In the genomic region with DNA sequence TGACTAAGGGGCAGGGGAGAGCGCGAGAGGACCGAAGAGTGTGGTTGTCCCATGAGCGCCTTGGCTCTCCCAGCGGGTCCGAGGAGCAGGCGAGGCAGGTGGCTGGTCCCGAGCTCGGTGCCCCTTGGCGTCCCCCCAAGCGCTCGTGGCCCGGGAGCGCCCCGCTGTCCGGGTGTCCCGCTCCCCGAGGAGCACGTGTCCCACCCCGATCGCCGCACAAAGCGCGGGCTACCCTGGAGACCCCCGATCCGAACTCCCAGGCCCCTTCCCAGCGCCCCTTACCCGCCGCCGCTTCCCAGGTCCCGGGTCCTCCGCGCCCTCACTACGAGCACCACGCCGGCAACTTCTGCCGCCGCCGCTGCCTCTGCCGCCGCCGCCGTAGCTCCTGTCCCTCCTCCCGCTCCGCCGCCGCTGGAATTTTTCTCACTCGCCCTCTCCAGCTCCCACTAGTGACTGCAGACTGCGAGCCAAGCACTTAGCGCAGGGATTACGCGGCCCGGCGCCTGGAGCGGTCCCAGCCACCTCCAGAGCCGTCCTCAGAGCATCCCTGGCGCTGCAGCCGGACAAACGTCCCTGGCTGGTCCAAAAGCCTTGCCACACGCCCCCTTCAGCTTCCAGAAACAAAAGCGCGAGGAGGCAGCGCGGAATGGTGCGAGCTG, we compare ENCODE assay signal across 9 mouse cellular contexts. TPM values are rescaled to one million over a fixed set of nuclear protein-coding genes. Genes with fewer than 3 reads are reported as not detected.
A peak's percentile ranks its signal among the peaks of the same experiment; 100 is the strongest.
DNase-seq lines count a peak whose midpoint lies in the region; ATAC-seq and TF ChIP-seq lines count a peak whose summit lies in the region.
"Had no signal": no experiment of that assay in that cellular context is flagged by ENCODE, and none has a peak within 500 bp of the region (broad histone marks: within the 10 kb centered on the region; RNA-seq: fewer than 3 reads in every experiment).

Gene Bmpr1b, minus strand, starts transcription at position 563 of the 659 bp plus-strand sequence.

- H3K36me3 ChIP-seq in hindbrain, embryonic 15.5 days: no peaks in the 10 kb centered on the region

- H3K4me2 ChIP-seq in hindbrain, embryonic 15.5 days: peak within 1 kb of the TSS; percentile 100

- no peaks in the 10 kb centered on the region for H3K9me3 ChIP-seq in hindbrain, embryonic 15.5 days

- peak; percentile 85 for DNase-seq in ZHBTc4 (ENCODE audit: low read depth, low spot score)
- DNase-seq in gastrocnemius, adult 8-10 months (ENCODE audit: low spot score in 2 of 2): peak; percentile 36 to 54
- peak; percentile 61 to 77 for DNase-seq in left cerebral cortex, adult 18-20 months (ENCODE audit: low spot score in 2 of 2)
- DNase-seq in lung, postnatal 36 days: peak; percentile 66
- peak; percentile 79 to 85 for DNase-seq in right cerebral cortex, postnatal 10 days (ENCODE audit: low spot score in 2 of 2)

- no peaks in the 10 kb centered on the region for H3K4me1 ChIP-seq in cortical plate, adult 2 months (ENCODE audit: control insufficient read depth, insufficient read depth, low read length)
- peaks cover 12% of the 10 kb centered on the region for H3K4me1 ChIP-seq in hindbrain, embryonic 15.5 days (replicated peaks)

- peak within 1 kb of the TSS; percentile 49 for H3K4me3 ChIP-seq in cortical plate, adult 2 months (ENCODE audit: insufficient read depth, low read length)
- peak within 1 kb of the TSS; percentile 84 for H3K4me3 ChIP-seq in hindbrain, embryonic 15.5 days

- H3K9ac ChIP-seq in hindbrain, embryonic 15.5 days: peak within 1 kb of the TSS; percentile 60

- no peak within 1 kb of the TSS for H3K27ac ChIP-seq in cortical plate, adult 2 months (ENCODE audit: insufficient read depth, low read length)
- peak within 1 kb of the TSS; percentile 50 for H3K27ac ChIP-seq in hindbrain, embryonic 15.5 days (replicated peaks)

- peak; percentile 20; the same call in 1 of the 2 replicates for TF ChIP-seq CTCF in cortical plate, adult 2 months (IDR thresholded peaks at IDR 0.05; ENCODE audit: extremely low read depth, insufficient read depth, low read length)

- H3K27me3 ChIP-seq in hindbrain, embryonic 15.5 days: 0 out of 2 replicates have a peak, but pooled peaks cover 9% of the 10 kb centered on the region

- WGBS in hindbrain, embryonic 15.5 days: under 1% methylated on average over 64 of the region's 65 CpGs

- ATAC-seq in hindbrain, embryonic 15.5 days (ENCODE audit: low FRiP score, low read depth): peak; percentile 92
- ATAC-seq in erythroid progenitor cell, adult 5-6 weeks (replicated peaks; ENCODE audit: low FRiP score, poor library complexity, severe bottlenecking): no peak
- ATAC-seq: Patski had no signal

- TF ChIP-seq POLR2A in cortical plate, adult 2 months (IDR thresholded peaks at IDR 0.05; ENCODE audit: extremely low read depth, insufficient read depth, low read length): no peak

RNA-seq across cellular contexts. Expression of gene Bmpr1b, which starts in this region (rescaled TPM):
- 9.8 and 10.0 TPM in 2 replicates for polyA plus RNA-seq in cortical plate, adult 2 months (2012; rRNA removed)
- total RNA-seq in gastrocnemius, adult 8-10 months (2022): 1 to 10 TPM; 7.0 to 8.8 (median 7.7) TPM
- 4.1 TPM in 2 replicates for polyA plus RNA-seq in hindbrain, embryonic 15.5 days (2015; fragmentation: Nextera tagmentation; extraction: Ambion mirVana)
- 10 to 100 TPM; 18.6 to 21.6 TPM for total RNA-seq in left cerebral cortex, adult 18-20 months (2021)
- total RNA-seq in erythroid progenitor cell, adult 5-6 weeks (2015; ENCODE audit: low replicate concordance): not detected in 2 replicates
- total RNA-seq in erythroid progenitor cell, adult 5-6 weeks (2017; ENCODE audit: low replicate concordance): not detected in 2 replicates
- polyA plus RNA-seq: Patski had no signal

Comparison
In these comparisons a context has a peak if more than half of its experiments do, and no peak if none do; other contexts are left out.
1. RNA of gene Bmpr1b (total RNA-seq): 18.6 to 21.6 TPM in left cerebral cortex, adult 18-20 months and 7.0 to 8.8 TPM in gastrocnemius, adult 8-10 months; not detected in erythroid progenitor cell, adult 5-6 weeks; every median in the first group is over 4 times any median in the second.
2. Peak in every context shown above with its lines, with median percentiles within 50 percentile points of each other: DNase-seq.